Mouse (Mus musculus) stomach, embryonic 14.5 days (tissue): Measurements from ENCODE around the gene Ccin. TPM values are rescaled to one million over a fixed set of nuclear protein-coding genes. Genes with fewer than 3 reads are reported as not detected.

Source experiments
- ATAC-seq: fragments of 200-750 bp; cut with Nextera tagmentation; 2 replicates; pipeline ENCODE4 v1.8.0; 2017; ENCODE audit warnings: low read depth, moderate TSS enrichment; ENCODE audit not compliant: insufficient number of reproducible peaks, insufficient read depth, low FRiP score
- H3K27ac ChIP-seq: fragments of 300-500 bp; sonication (generic); 2 replicates; pipeline ENCODE4 v1.5.1; 2014; ENCODE audit warnings: mild to moderate bottlenecking, low read length, moderate library complexity, mixed read lengths
- H3K27me3 ChIP-seq: fragments of 300-500 bp; sonication (generic); 2 replicates; pipeline ENCODE4 v1.6.1; 2014; ENCODE audit warnings: low read length, control low read depth, mixed read lengths; ENCODE audit not compliant: control insufficient read depth, insufficient read depth
- H3K36me3 ChIP-seq: fragments of 300-500 bp; sonication (generic); 2 replicates; pipeline ENCODE4 v1.6.1; 2014; ENCODE audit warnings: mild to moderate bottlenecking, control low read depth, low read length, moderate library complexity, mixed read lengths; ENCODE audit not compliant: control insufficient read depth, insufficient read depth
- H3K4me1 ChIP-seq: fragments of 300-500 bp; sonication (generic); 2 replicates; pipeline ENCODE4 v1.6.1; 2014; ENCODE audit warnings: low read length, control low read depth, mixed read lengths; ENCODE audit not compliant: control insufficient read depth, insufficient read depth
- H3K4me2 ChIP-seq: fragments of 300-500 bp; sonication (generic); replicated peaks from 2 replicates; pipeline ENCODE4 v1.6.1; 2014; ENCODE audit warnings: low read depth, low read length, control low read depth
- H3K4me3 ChIP-seq: fragments of 300-500 bp; sonication (generic); 2 replicates; pipeline ENCODE4 v1.5.1; 2014; ENCODE audit warnings: low read depth, low read length, control low read depth
- H3K9ac ChIP-seq: fragments of 300-500 bp; sonication (generic); replicated peaks from 2 replicates; pipeline ENCODE4 v1.6.1; 2014; ENCODE audit warnings: low read depth, mild to moderate bottlenecking, control low read depth, low read length, moderate library complexity, mixed read lengths
- H3K9me3 ChIP-seq: fragments of 300-500 bp; sonication (generic); 2 replicates; pipeline ENCODE4 v1.6.1; 2016; ENCODE audit warnings: low read depth, low read length, control low read depth; ENCODE audit not compliant: control insufficient read depth
- WGBS: fragments of 180-500 bp; shearing (Covaris S2); extraction: QIAGEN DNeasy Blood & Tissue Kit; methylation state at CpG from one replicate; pipeline ENCODE4 v1.1.7; 2014; 5-methylcytosine and 5-hydroxymethylcytosine counted together
- polyA plus RNA-seq: library from polyadenylated mRNA; unstranded; fragments of >200 nt; fragmentation: Nextera tagmentation; extraction: Ambion mirVana; gene quantifications from 2 replicates; pipeline ENCODE4 v1.2.1, GENCODE M21; 2014

Gene Ccin
- polyA plus RNA-seq, 1 experiment from 2014 or later = not detected

DNA sequence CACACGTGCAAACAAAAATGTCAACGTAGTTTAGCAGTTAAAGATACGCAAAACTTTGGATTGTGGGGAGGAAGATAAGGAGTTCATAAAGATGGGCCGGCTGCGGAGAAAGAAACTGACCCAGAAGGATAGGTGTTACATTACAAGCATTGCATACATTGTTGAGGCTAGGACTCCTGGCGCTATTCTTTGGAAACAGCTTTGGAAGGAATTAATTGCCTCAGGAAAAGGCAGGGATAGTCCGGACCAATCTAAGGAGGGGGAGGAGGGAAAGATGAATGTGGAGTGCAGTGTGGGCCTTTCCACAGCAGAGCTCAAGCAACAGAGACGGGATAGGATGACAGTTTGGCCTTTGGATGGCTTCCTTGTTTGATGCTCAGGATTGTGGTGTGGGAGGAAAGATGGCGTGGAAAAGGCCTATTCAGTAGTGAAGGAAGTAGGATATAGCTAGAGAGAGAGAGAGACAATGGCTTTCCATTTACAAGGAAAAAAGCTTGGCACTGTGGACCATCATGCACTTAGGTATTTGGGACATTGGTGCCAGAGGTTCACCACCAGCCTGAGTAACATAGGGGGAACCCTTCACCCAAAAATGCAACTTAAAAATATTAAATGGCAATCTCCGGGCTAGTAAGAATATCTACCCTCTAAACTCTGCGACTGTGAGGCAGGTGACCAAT lies 30.2 kb downstream of the Ccin start:
- Histone ChIP-seq H3K27me3 (no peaks in the 10 kb centered on the region), H3K36me3 (peaks cover 6% of the 10 kb centered on the region; the same call in 1 of the 2 replicates), H3K9me3 (no peaks in the 10 kb centered on the region), H3K4me2 (peak overlapping the region; percentile 89), H3K9ac (peak overlapping the region; percentile 93), H3K4me1 (peaks cover 17% of the 10 kb centered on the region; the same call in 1 of the 2 replicates), H3K27ac (no peak overlapping the region; the same call in 1 of the 2 replicates), H3K4me3 (peak overlapping the region; percentile 97)
- ATAC-seq = no peak
- WGBS = 22% methylated on average over 11 of the region's 11 CpGs

DNA sequence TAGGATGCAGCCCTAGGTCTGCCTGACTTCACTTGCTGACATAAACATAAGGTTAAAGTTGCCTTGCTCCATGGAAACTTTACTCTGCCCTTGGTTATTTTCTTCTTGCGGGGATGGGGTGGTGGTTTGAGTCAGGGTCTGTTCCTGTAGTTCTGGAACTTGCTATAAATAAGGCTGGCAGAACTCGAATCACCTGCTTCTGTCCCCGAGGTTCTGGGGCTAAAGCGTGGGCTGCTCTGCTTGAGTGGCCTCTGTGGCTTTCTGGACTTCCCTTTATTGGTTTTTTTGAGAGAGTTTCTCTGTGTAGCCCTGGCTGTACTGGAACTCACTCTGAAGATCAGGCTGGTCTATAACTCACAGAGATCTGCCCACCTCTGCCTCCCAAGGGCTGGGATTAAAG lies 32.8 kb downstream of the Ccin start:
- H3K9me3 ChIP-seq = no peaks in the 10 kb centered on the region
- peaks cover 17% of the 10 kb centered on the region; the same call in 1 of the 2 replicates for H3K4me1 ChIP-seq
- WGBS = 90% methylated on average over 4 of the region's 4 CpGs
- H3K4me3 ChIP-seq = no peak overlapping the region
- H3K27me3 ChIP-seq = no peaks in the 10 kb centered on the region
- peaks cover 27% of the 10 kb centered on the region for H3K36me3 ChIP-seq
- ATAC-seq = no peak
- H3K4me2 ChIP-seq = no peak overlapping the region
- H3K27ac ChIP-seq = no peak overlapping the region
- no peak overlapping the region for H3K9ac ChIP-seq

DNA sequence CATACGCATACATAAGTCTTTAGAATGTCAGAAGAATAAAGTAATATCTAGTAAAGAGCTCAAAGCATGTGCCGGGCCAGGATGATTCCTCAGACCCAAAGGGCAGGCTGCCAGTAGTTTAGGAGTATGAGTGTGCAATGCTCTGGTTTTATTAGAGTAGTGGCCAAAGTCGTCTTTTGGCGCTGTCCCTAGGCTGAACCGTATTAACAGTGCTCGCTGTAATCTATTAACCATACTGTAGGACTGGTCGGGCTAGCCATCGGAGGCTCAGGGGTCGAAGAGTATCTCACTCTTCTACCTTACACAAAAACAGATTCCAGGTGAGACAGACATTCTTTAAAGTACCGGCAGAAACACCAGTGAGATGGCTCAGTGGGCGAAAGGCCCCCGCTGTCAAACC lies 33.5 kb downstream of the Ccin start:
- peaks cover 17% of the 10 kb centered on the region; the same call in 1 of the 2 replicates for H3K4me1 ChIP-seq
- H3K4me3 ChIP-seq = no peak overlapping the region
- no peaks in the 10 kb centered on the region for H3K27me3 ChIP-seq
- no peak overlapping the region for H3K27ac ChIP-seq
- H3K9me3 ChIP-seq = no peaks in the 10 kb centered on the region
- no peak overlapping the region for H3K4me2 ChIP-seq
- peaks cover 34% of the 10 kb centered on the region for H3K36me3 ChIP-seq
- H3K9ac ChIP-seq = no peak overlapping the region
- 89% methylated on average over 12 of the region's 12 CpGs for WGBS
- ATAC-seq = no peak

DNA sequence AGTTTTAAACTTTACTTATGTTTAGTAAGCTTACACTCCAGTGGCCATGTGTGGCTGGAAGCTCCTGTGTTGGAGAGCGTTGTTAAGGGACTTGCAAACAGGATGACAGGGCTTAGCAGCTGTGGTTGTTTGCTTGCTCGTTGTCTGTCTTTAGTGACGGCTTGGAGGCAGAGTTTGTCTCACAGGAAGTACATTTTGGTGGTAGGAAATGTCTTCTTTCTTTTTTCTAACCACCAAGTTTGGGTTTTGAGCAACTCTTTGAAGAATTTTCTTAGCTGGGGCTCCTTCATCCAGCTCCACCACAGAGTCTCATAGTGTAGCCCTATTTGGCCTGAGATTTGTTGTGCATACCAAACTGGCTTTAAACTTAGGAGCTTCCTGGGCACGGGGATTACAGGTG lies 39.0 kb downstream of the Ccin start:
- no peak overlapping the region for H3K9ac ChIP-seq
- H3K36me3 ChIP-seq = peaks cover 78% of the 10 kb centered on the region
- no peak overlapping the region for H3K4me2 ChIP-seq
- no peaks in the 10 kb centered on the region for H3K9me3 ChIP-seq
- no peak for ATAC-seq
- H3K27me3 ChIP-seq = no peaks in the 10 kb centered on the region
- H3K4me1 ChIP-seq = no peaks in the 10 kb centered on the region
- WGBS = 85% methylated on average over 4 of the region's 4 CpGs
- no peak overlapping the region for H3K4me3 ChIP-seq
- no peak overlapping the region for H3K27ac ChIP-seq

DNA sequence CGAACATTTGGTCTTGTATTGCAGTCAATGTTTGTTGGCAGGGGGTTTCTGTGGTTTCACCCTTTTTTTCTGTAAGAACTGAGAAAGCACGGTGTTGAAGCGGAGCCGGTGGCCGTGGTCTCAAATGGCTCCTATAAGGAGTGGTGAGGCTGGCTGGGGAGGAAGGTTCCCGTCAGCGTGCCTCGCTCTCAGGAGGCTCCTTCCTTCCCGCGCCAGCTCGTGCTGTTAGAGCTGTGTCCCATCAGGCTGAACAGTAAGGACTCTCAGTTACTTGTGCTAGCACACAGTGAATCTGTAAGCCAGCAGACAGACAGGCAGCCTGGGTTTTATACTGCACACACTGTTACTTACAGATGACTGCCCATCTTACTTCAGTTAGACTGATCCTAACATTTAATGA lies 39.5 kb downstream of the Ccin start:
- H3K4me1 ChIP-seq = peaks cover 2% of the 10 kb centered on the region; the same call in 1 of the 2 replicates
- no peak overlapping the region for H3K4me2 ChIP-seq
- H3K27ac ChIP-seq = no peak overlapping the region
- H3K36me3 ChIP-seq = peaks cover 82% of the 10 kb centered on the region
- no peaks in the 10 kb centered on the region for H3K9me3 ChIP-seq
- no peak overlapping the region for H3K9ac ChIP-seq
- H3K4me3 ChIP-seq = no peak overlapping the region
- no peaks in the 10 kb centered on the region for H3K27me3 ChIP-seq
- WGBS = 95% methylated on average over 11 of the region's 11 CpGs
- ATAC-seq = no peak

DNA sequence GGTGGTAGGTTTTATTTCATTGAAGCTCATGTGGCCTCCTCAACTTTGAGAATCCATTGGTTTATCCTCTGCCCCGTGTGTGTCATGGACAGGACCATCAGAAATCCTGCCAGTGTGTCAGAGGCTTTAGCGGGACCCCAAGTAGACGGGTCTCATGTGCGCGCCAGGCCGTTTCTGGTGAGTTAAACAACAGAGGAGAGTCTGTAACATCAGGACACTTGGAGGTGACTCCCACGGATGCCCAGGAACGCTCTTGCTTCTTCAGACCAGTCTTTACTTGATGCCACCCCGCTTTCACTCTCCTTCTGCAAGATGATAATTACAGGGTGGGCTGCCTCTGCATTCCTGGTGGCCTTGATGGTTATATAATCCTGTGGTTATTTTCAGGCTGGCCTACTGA lies 40.4 kb downstream of the Ccin start:
- 99% methylated on average over 9 of the region's 9 CpGs for WGBS
- no peaks in the 10 kb centered on the region for H3K9me3 ChIP-seq
- H3K36me3 ChIP-seq = peaks cover 80% of the 10 kb centered on the region
- peaks cover 11% of the 10 kb centered on the region; the same call in 1 of the 2 replicates for H3K4me1 ChIP-seq
- H3K27ac ChIP-seq = no peak overlapping the region
- ATAC-seq = no peak
- no peaks in the 10 kb centered on the region for H3K27me3 ChIP-seq
- H3K4me3 ChIP-seq = no peak overlapping the region
- H3K4me2 ChIP-seq = no peak overlapping the region
- H3K9ac ChIP-seq = no peak overlapping the region

DNA sequence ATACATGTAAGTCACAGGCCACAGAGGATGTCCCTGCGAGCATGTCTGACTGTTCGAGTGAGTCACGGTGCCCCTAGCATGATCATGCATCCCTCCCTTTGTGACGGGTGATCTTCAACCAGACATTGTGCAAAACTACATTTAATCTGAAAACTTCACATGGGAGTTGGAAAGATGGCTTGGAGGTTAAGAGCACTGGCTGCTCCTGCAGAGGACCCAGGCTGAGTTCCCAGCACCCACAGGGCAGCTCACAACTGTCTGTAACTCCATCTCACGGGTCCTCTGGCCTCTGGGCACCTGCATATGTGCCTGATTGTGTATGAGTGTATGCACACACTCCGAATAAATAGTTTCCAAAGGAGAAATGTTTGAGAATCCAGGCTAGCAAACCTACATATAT lies 41.0 kb downstream of the Ccin start:
- no peak for ATAC-seq
- 94% methylated on average over 6 of the region's 6 CpGs for WGBS
- H3K36me3 ChIP-seq = peaks cover 79% of the 10 kb centered on the region
- H3K9ac ChIP-seq = no peak overlapping the region
- peaks cover 15% of the 10 kb centered on the region for H3K4me1 ChIP-seq
- no peak overlapping the region for H3K27ac ChIP-seq
- H3K4me3 ChIP-seq = no peak overlapping the region
- no peaks in the 10 kb centered on the region for H3K9me3 ChIP-seq
- H3K27me3 ChIP-seq = no peaks in the 10 kb centered on the region
- H3K4me2 ChIP-seq = no peak overlapping the region

DNA sequence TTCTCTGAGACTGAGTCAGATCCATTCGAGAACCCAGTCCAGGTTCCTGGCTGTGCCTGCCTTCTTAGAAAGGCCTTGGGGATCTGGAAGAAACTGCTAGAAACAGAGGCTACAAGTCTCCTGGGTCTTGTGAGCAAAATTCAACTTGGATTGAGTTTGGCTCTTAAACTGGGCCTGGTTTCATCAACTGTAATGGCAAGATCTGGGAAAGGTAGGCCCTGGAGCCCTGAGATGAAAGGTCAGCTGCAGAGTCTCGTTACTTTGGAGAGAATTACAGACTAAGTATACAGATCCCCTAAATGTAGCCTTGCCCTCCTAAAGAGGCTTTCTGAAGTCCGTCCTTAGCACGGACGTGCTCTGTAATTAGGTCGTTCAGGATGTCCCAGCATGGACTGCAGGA lies 42.3 kb downstream of the Ccin start:
- H3K27ac ChIP-seq = no peak overlapping the region
- peaks cover 79% of the 10 kb centered on the region for H3K36me3 ChIP-seq
- no peaks in the 10 kb centered on the region for H3K9me3 ChIP-seq
- peaks cover 15% of the 10 kb centered on the region for H3K4me1 ChIP-seq
- no peak overlapping the region for H3K4me3 ChIP-seq
- ATAC-seq = no peak
- WGBS = 92% methylated on average over 6 of the region's 6 CpGs
- H3K27me3 ChIP-seq = no peaks in the 10 kb centered on the region
- no peak overlapping the region for H3K4me2 ChIP-seq
- H3K9ac ChIP-seq = no peak overlapping the region
